ENCODE assay signal across 8 mouse cellular contexts in genomic region chr15:103239130-103239684, GRCm38 (mm10). TPM values are rescaled to one million over a fixed set of nuclear protein-coding genes. Genes with fewer than 3 reads are reported as not detected.
DNase-seq lines count a peak whose midpoint lies in the region; ATAC-seq lines count a peak whose summit lies in the region.

No protein-coding gene starts in this region.

- H3K36me3 ChIP-seq in embryonic facial prominence, embryonic 11.5 days (replicated peaks; ENCODE audit: control insufficient read depth, insufficient read depth, low read depth, low read length), result peaks cover 10% of the 10 kb centered on the region
- peaks cover 22% of the 10 kb centered on the region for H3K36me3 ChIP-seq in midbrain, embryonic 11.5 days (ENCODE audit: control insufficient read depth, insufficient read depth, low read length)

- peak overlapping the region; percentile 47 for H3K4me2 ChIP-seq in embryonic facial prominence, embryonic 11.5 days (ENCODE audit: low read depth, low read length)
- peak overlapping the region; percentile 51 for H3K4me2 ChIP-seq in midbrain, embryonic 11.5 days

- no peaks in the 10 kb centered on the region for H3K4me1 ChIP-seq in embryonic facial prominence, embryonic 11.5 days (ENCODE audit: control insufficient read depth, insufficient read depth, low read length)
- peaks cover 23% of the 10 kb centered on the region for H3K4me1 ChIP-seq in midbrain, embryonic 11.5 days (ENCODE audit: control insufficient read depth, insufficient read depth, low read length)

- WGBS in embryonic facial prominence, embryonic 11.5 days, result under 1% methylated on average over 26 of the region's 26 CpGs
- WGBS in midbrain, embryonic 11.5 days, result 0% methylated on average over 26 of the region's 26 CpGs

- H3K9ac ChIP-seq in embryonic facial prominence, embryonic 11.5 days (replicated peaks; ENCODE audit: low read length), result peak overlapping the region; percentile 63
- H3K9ac ChIP-seq in midbrain, embryonic 11.5 days (ENCODE audit: low read length), result peak overlapping the region; percentile 78

- peak overlapping the region; percentile 74 for H3K4me3 ChIP-seq in embryonic facial prominence, embryonic 11.5 days (ENCODE audit: low read depth, low read length)
- peak overlapping the region; percentile 52 for H3K4me3 ChIP-seq in midbrain, embryonic 11.5 days (ENCODE audit: low read depth, low read length)

- ATAC-seq in embryonic facial prominence, embryonic 11.5 days (replicated peaks; ENCODE audit: insufficient number of reproducible peaks, low FRiP score, low TSS enrichment, low read depth), result peak; percentile 93
- ATAC-seq in granulocyte monocyte progenitor cell, adult 5-6 weeks (replicated peaks; ENCODE audit: poor library complexity, severe bottlenecking), result peak; percentile 60
- ATAC-seq in midbrain, embryonic 11.5 days (ENCODE audit: low FRiP score), result peak; percentile 91

- no peaks in the 10 kb centered on the region for H3K9me3 ChIP-seq in embryonic facial prominence, embryonic 11.5 days (replicated peaks; ENCODE audit: control insufficient read depth, low read length)
- no peaks in the 10 kb centered on the region for H3K9me3 ChIP-seq in midbrain, embryonic 11.5 days (ENCODE audit: control insufficient read depth, low read length)

- DNase-seq in 3134 (ENCODE audit: extremely low read depth, insufficient read length, low spot score), result peak; percentile 98
- DNase-seq in adrenal gland, postnatal 25 days, result peak; percentile 88
- peak; percentile 98 for DNase-seq in embryonic facial prominence, embryonic 11.5 days (ENCODE audit: low spot score)
- DNase-seq in kidney, adult 11 months, result peak; percentile 96
- DNase-seq in left cerebral cortex, postnatal 4 days, result peak; percentile 97
- DNase-seq in midbrain, embryonic 11.5 days (ENCODE audit: low spot score, missing footprints), result no peak
- peak; percentile 93 for DNase-seq in skeletal muscle tissue, adult 2 months (ENCODE audit: low read depth, low spot score)

- H3K27ac ChIP-seq in embryonic facial prominence, embryonic 11.5 days (replicated peaks; ENCODE audit: low read depth, low read length), result peak overlapping the region; percentile 91
- peak overlapping the region; percentile 90 for H3K27ac ChIP-seq in midbrain, embryonic 11.5 days (ENCODE audit: low read depth, low read length)

- no peaks in the 10 kb centered on the region for H3K27me3 ChIP-seq in embryonic facial prominence, embryonic 11.5 days (ENCODE audit: control insufficient read depth, insufficient read depth, low read length)
- no peaks in the 10 kb centered on the region for H3K27me3 ChIP-seq in midbrain, embryonic 11.5 days (ENCODE audit: control insufficient read depth, insufficient read depth, low read length)

- intact Hi-C loops in left cerebral cortex, postnatal 4 days (cut with DNase I), result no loop called here

RNA-seq across cellular contexts. Expression of gene Cbx5, which starts 0.4 kb away (rescaled TPM):
- 73.2 and 88.5 TPM in 2 replicates for total RNA-seq in adrenal gland, postnatal 25 days (2021)
- polyA plus RNA-seq in embryonic facial prominence, embryonic 11.5 days (2014; fragmentation: Nextera tagmentation; extraction: Ambion mirVana), result 210 and 217 TPM in 2 replicates
- total RNA-seq in granulocyte monocyte progenitor cell, adult 5-6 weeks (2014; fragmentation: Nextera tagmentation), result 105 and 120 TPM in 2 replicates
- total RNA-seq in granulocyte monocyte progenitor cell, adult 5-6 weeks (2017), result 225 and 229 TPM in 2 replicates
- total RNA-seq in left cerebral cortex, postnatal 4 days (2021), result 100 to 1,000 TPM; 219 to 230 TPM
- polyA plus RNA-seq in midbrain, embryonic 11.5 days (2014; fragmentation: Nextera tagmentation; extraction: Ambion mirVana), result 206 and 218 TPM in 2 replicates

RNA-seq across cellular contexts. Expression of gene Hnrnpa1, which starts 1.0 kb away (rescaled TPM):
- total RNA-seq in adrenal gland, postnatal 25 days (2021), result 210 and 212 TPM in 2 replicates
- 1,361 and 1,483 TPM in 2 replicates for polyA plus RNA-seq in embryonic facial prominence, embryonic 11.5 days (2014; fragmentation: Nextera tagmentation; extraction: Ambion mirVana)
- total RNA-seq in granulocyte monocyte progenitor cell, adult 5-6 weeks (2014; fragmentation: Nextera tagmentation), result 605 and 693 TPM in 2 replicates
- 956 and 1,234 TPM in 2 replicates for total RNA-seq in granulocyte monocyte progenitor cell, adult 5-6 weeks (2017)
- 100 to 1,000 TPM; 690 to 711 TPM for total RNA-seq in left cerebral cortex, postnatal 4 days (2021)
- 1,348 and 1,391 TPM in 2 replicates for polyA plus RNA-seq in midbrain, embryonic 11.5 days (2014; fragmentation: Nextera tagmentation; extraction: Ambion mirVana)

RNA-seq across cellular contexts. Expression of gene Nfe2, which starts 19.0 kb away (rescaled TPM):
- 0.58 TPM in 1 of 2 replicates, not detected in the other for total RNA-seq in adrenal gland, postnatal 25 days (2021)
- 5.4 and 8.0 TPM in 2 replicates for polyA plus RNA-seq in embryonic facial prominence, embryonic 11.5 days (2014; fragmentation: Nextera tagmentation; extraction: Ambion mirVana)
- 159 and 180 TPM in 2 replicates for total RNA-seq in granulocyte monocyte progenitor cell, adult 5-6 weeks (2014; fragmentation: Nextera tagmentation)
- total RNA-seq in granulocyte monocyte progenitor cell, adult 5-6 weeks (2017), result 112 and 174 TPM in 2 replicates
- total RNA-seq in left cerebral cortex, postnatal 4 days (2021), result not detected
- 6.8 and 6.9 TPM in 2 replicates for polyA plus RNA-seq in midbrain, embryonic 11.5 days (2014; fragmentation: Nextera tagmentation; extraction: Ambion mirVana)

RNA-seq across cellular contexts. Expression of gene Copz1, which starts 33.3 kb away (rescaled TPM):
- total RNA-seq in adrenal gland, postnatal 25 days (2021), result 143 and 145 TPM in 2 replicates
- polyA plus RNA-seq in embryonic facial prominence, embryonic 11.5 days (2014; fragmentation: Nextera tagmentation; extraction: Ambion mirVana), result 327 and 331 TPM in 2 replicates
- total RNA-seq in granulocyte monocyte progenitor cell, adult 5-6 weeks (2014; fragmentation: Nextera tagmentation), result 229 and 240 TPM in 2 replicates
- total RNA-seq in granulocyte monocyte progenitor cell, adult 5-6 weeks (2017), result 80.3 and 87.2 TPM in 2 replicates
- 100 to 1,000 TPM; 105 to 107 TPM for total RNA-seq in left cerebral cortex, postnatal 4 days (2021)
- polyA plus RNA-seq in midbrain, embryonic 11.5 days (2014; fragmentation: Nextera tagmentation; extraction: Ambion mirVana), result 286 and 307 TPM in 2 replicates

Comparison
In these comparisons a context has a peak if more than half of its experiments do, and no peak if none do; other contexts are left out.
1. RNA of gene Nfe2, which starts 19.0 kb away (total RNA-seq): 112 to 180 TPM in granulocyte monocyte progenitor cell, adult 5-6 weeks; 0.58 TPM in adrenal gland, postnatal 25 days and not detected in left cerebral cortex, postnatal 4 days; every median in the first group is over 10 times any median in the second.
2. Peak in every context shown above with its lines, with median percentiles within 50 percentile points of each other: ATAC-seq.